Mouse (Mus musculus) erythroblast, embryonic 14.5 days (primary cell): Measurements from ENCODE around the gene Ikzf3.

ENCODE experiments used
- GATA1 ChIP-seq: IDR thresholded peaks from 2 replicates; pipeline ENCODE4 v1.6.1; 2012; ENCODE audit warnings: low read length, inconsistent platforms, mixed read lengths
- TAL1 ChIP-seq: IDR thresholded peaks from 3 replicates; pipeline ENCODE4 v1.6.1; 2012; ENCODE audit warnings: low read length, inconsistent platforms, mixed read lengths

DNA sequence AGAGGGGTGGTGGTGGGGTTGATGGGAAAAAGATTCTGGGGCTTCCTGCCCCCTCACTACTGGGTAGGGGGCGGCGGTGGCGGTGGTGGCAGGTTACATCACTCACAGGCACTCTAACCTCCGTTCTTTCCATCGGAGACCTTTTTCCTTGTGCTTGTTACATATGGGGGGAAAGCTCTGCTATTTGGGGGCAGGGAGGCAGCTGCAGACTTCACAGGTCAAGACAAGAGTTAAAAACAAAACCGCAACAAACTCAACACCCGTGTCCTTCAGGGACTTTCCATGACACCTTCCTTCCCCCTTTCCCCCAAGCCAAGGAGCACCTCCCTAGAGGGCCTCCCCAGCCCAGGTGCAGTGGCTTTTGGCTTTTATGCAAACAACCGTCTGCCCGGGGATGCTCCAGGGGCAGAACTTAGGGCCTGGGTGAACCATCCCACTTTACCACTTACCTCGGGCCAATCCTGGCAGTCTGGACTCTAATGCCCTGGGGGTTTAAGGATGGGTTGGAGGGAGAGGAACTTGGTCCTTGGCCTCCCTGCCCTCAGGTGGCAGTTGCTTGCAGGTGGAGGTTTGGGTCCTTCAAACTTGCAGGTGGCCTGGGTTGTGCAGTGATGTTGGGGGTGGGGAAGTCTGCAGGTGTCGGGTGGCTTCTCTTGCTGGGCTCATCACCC is 86.6 kb downstream of the Ikzf3 start:
- TF ChIP-seq GATA1 (no peak), TAL1 (no peak)
